Mouse (Mus musculus) forebrain, embryonic 14.5 days (tissue): ENCODE results near the gene Lrrc8e. TPM values are rescaled to one million over a fixed set of nuclear protein-coding genes. Genes with fewer than 3 reads are reported as not detected.
A peak's percentile ranks its signal among the peaks of the same experiment; 100 is the strongest.

ENCODE experiments used
- ATAC-seq: fragments of 200-750 bp; cut with Nextera tagmentation; 2 replicates; pipeline ENCODE4 v1.8.0; 2017; ENCODE audit warnings: mild to moderate bottlenecking, moderate library complexity
- DNase-seq: peaks from one replicate; pipeline ENCODE4 v3.0.0-alpha.2; 2015; ENCODE audit warnings: low spot score
- H3K27ac ChIP-seq: fragments of 300-500 bp; sonication (generic); 2 replicates; pipeline ENCODE4 v1.5.1; 2014; ENCODE audit warnings: low read depth, mild to moderate bottlenecking, control low read depth, low read length, moderate library complexity
- H3K27me3 ChIP-seq: fragments of 300-500 bp; sonication (generic); replicated peaks from 2 replicates; pipeline ENCODE4 v1.6.1; 2014; ENCODE audit warnings: low read length, control low read depth, mixed read lengths; ENCODE audit not compliant: control insufficient read depth, insufficient read depth
- H3K36me3 ChIP-seq: fragments of 300-500 bp; sonication (generic); 2 replicates; pipeline ENCODE4 v1.6.1; 2014; ENCODE audit warnings: low read length, control low read depth; ENCODE audit not compliant: control insufficient read depth, insufficient read depth
- H3K4me1 ChIP-seq: fragments of 300-500 bp; sonication (generic); 2 replicates; pipeline ENCODE4 v1.6.1; 2014; ENCODE audit warnings: antibody characterized with exemption, low read length, control low read depth; ENCODE audit not compliant: control insufficient read depth, insufficient read depth
- H3K4me2 ChIP-seq: fragments of 300-500 bp; sonication (generic); 2 replicates; pipeline ENCODE4 v1.6.1; 2014; ENCODE audit warnings: mild to moderate bottlenecking, control low read depth, low read length
- H3K4me3 ChIP-seq: fragments of 300-500 bp; sonication (generic); 2 replicates; pipeline ENCODE4 v1.5.1; 2014; ENCODE audit warnings: low read depth, low read length, control low read depth
- H3K9ac ChIP-seq: fragments of 300-500 bp; sonication (generic); 2 replicates; pipeline ENCODE4 v1.6.1; 2014; ENCODE audit warnings: mild to moderate bottlenecking, low read length, control low read depth, moderate library complexity
- H3K9me3 ChIP-seq: fragments of 300-500 bp; sonication (generic); replicated peaks from 2 replicates; pipeline ENCODE4 v1.6.1; 2016; ENCODE audit warnings: low read length, control low read depth, mixed read lengths; ENCODE audit not compliant: control insufficient read depth
- whole genome bisulfite sequencing: fragments of 180-500 bp; shearing (Covaris S2); extraction: QIAGEN DNeasy Blood & Tissue Kit; methylation state at CpG from one replicate; pipeline ENCODE4 v1.1.7; 2014; 5-methylcytosine and 5-hydroxymethylcytosine counted together
- polyA plus RNA-seq: library from polyadenylated mRNA; unstranded; fragments of >200 nt; fragmentation: Nextera tagmentation; extraction: Ambion mirVana; gene quantifications from 2 replicates; pipeline ENCODE4 v1.2.1, GENCODE M21; 2014

The Lrrc8e gene
- polyA plus RNA-seq, 1 experiment from 2014 or later: not detected

DNA sequence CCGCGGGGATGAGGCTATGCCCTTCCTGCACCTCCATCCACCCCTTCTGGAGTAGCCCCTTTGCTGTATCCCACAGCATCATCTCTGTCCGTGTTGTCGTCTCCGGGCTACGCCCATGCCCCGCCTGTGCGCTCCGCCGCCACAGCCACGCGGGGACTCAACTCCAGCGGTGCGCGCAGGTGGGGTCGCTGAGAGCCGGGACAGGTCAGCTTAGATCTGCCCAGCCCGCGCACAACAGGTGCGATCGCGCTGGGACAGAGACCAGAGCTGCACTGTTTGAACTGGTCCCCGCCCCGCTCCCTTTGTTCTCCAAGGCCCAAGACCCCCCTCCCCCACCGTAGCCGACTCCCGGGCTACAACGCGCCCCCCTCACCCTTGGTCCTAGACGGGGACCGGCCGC, 32.1 kb downstream of the Lrrc8e start:
- H3K36me3 ChIP-seq: peaks cover 72% of the 10 kb centered on the region
- peaks cover 25% of the 10 kb centered on the region for H3K4me1 ChIP-seq
- H3K27me3 ChIP-seq: no peaks in the 10 kb centered on the region
- H3K4me2 ChIP-seq: peak overlapping the region; percentile 74
- H3K27ac ChIP-seq: peak overlapping the region; percentile 97
- peak overlapping the region; percentile 93 for H3K4me3 ChIP-seq
- no peaks in the 10 kb centered on the region for H3K9me3 ChIP-seq
- DNase-seq (no peak), ATAC-seq (peak; percentile 75)
- under 1% methylated on average over 31 of the region's 32 CpGs for WGBS
- H3K9ac ChIP-seq: peak overlapping the region; percentile 96

DNA sequence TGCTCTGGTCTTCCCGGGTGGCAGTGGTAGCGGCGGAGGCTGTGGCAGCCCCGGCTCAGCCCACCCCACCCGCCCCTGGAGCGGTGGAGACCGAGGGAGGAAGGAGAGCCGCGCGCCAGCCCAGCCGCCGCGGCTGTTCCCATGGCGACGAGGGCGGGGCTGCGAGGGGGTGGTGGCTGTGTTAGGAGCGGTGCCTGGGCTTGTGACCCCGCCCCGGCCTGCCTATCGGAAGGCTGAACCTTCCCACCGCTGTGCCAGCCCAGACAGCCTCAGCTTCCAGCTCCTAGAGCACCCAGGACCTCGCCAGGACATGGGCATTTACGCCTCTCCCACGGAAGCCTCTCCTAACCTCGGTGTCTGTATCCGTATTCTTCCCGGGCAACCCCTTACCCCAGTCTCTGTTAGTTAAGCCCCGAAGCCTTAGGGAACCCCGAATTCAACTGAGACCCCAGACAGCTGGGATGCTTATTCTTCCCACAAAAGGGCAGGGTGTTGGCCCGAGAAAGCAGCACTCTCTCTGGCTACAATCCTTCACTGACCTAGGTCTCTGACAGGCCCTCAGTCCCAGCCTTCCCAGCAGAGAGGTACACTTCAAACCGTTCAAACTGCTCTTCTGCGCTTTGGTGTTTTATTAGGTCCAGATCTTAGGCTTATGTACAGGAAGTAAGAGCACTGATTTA, 32.6 kb downstream of the Lrrc8e start, which contains the start of gene Ctxn1:
Ctxn1 (minus strand) TSS at position 150 of the 680 bp plus-strand sequence.
- peak within 1 kb of the TSS; percentile 96 for H3K9ac ChIP-seq
- H3K36me3 ChIP-seq: peaks cover 78% of the 10 kb centered on the region
- H3K27ac ChIP-seq: peak within 1 kb of the TSS; percentile 97
- no peaks in the 10 kb centered on the region for H3K27me3 ChIP-seq
- DNase-seq (peak; percentile 95), ATAC-seq (peak; percentile 92)
- H3K4me3 ChIP-seq: peak within 1 kb of the TSS; percentile 93
- H3K4me2 ChIP-seq: peak within 1 kb of the TSS; percentile 74
- H3K9me3 ChIP-seq: no peaks in the 10 kb centered on the region
- H3K4me1 ChIP-seq: peaks cover 20% of the 10 kb centered on the region
- WGBS: 7% methylated on average over 32 of the region's 33 CpGs

DNA sequence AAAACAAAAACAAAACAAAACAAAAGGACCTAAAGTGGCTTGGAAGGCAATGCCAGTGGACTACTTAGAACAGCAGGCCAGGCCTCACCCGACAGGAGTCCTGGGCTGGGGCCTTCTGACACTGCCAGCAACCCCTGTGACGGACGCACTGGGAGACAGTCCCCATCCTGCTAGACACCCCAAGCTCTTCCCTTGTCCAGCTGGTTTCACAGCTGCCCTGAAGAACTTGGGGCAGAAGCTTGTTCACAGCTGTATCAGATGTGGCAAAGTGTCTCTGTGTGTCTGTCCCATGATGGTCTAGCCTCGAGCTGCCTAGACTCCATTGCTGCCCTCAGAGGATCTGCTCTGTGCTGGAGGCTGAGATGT, 33.2 kb downstream of the Lrrc8e start:
- peaks cover 18% of the 10 kb centered on the region for H3K4me1 ChIP-seq
- no peaks in the 10 kb centered on the region for H3K9me3 ChIP-seq
- ATAC-seq: no peak
- no peak for DNase-seq
- WGBS: 73% methylated on average over 4 of the region's 4 CpGs
- H3K27me3 ChIP-seq: no peaks in the 10 kb centered on the region
- no peak overlapping the region for H3K4me3 ChIP-seq
- peak overlapping the region; percentile 96; the same call in 1 of the 2 replicates for H3K9ac ChIP-seq
- H3K36me3 ChIP-seq: peaks cover 78% of the 10 kb centered on the region
- peak overlapping the region; percentile 74; the same call in 1 of the 2 replicates for H3K4me2 ChIP-seq
- H3K27ac ChIP-seq: peak overlapping the region; percentile 97

DNA sequence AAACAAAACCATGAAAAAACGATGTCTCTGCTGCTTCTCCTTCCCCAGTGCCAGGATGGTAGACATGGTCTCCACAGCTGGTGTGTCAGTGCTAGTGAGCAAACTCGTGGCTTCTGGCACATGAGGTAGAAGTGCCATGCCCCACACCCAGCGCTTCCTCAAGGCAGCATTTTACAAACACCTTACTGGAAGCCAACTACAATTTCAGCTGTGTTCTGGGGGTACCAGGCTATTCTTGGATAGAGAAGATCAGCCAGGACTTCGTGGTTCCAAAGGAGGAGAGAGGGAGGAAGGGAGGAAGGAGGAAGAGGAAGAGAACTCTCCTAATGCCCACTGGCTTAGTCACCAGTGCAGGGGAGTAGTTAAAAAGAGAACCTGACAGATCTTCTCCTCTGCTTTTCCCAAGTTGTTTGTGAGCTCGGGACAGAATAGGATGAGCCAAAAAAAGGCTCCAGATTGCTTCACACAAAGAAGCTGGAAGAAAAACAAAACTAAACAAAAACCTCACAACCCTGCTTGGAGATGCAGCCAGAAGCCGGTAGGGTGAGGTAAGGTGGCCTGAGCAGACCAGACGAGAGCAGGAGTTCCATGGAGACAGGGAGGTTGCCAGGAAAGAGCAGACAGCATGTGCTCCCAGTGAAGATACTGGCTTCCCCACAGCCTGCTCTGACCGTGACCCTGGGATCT, 36.6 kb downstream of the Lrrc8e start:
- no peaks in the 10 kb centered on the region for H3K27me3 ChIP-seq
- H3K4me2 ChIP-seq: no peak overlapping the region
- WGBS: 90% methylated on average over 8 of the region's 8 CpGs
- no peak overlapping the region for H3K4me3 ChIP-seq
- H3K27ac ChIP-seq: no peak overlapping the region
- H3K9ac ChIP-seq: no peak overlapping the region
- H3K36me3 ChIP-seq: peaks cover 83% of the 10 kb centered on the region
- no peak for ATAC-seq
- DNase-seq: no peak
- H3K9me3 ChIP-seq: no peaks in the 10 kb centered on the region
- H3K4me1 ChIP-seq: 0 out of 2 replicates have a peak, but pooled peaks cover 3% of the 10 kb centered on the region

DNA sequence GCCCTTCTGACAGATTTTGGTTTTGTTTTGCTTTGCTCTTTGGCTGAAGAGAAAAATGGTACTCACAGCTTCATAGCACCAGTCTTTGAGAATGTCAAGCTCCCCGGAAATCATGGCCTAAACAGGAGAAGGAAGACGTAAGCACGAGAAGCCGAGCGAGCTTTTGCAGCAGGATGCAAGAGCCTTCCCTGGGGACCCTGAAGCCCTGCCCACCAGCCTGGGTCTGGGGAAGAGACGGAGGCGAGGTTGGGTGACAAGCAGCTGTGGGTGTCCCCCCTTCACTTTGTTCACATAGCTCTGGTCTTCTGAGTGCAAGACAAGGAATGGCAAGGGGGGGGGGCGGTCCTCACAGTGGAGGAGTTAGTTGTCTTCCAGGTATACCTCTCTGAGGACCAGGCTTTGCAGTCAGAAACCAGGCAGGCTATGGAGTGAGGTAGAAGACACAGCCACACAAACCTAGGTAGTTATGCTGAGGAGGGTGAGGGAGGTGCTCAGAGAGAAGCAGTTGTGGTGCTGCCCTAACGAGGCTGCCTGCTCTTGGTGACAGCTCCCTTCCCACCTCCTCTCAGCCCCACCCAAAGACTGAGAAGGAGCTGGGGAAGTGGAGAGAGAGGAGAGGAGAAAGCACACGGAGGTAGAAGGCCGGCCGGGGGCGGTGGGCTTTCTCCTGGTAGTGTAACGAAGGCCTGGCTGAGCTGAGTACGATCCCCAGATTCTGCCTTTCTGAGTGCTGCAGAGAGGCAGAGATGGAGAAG, 38.7 kb downstream of the Lrrc8e start:
- H3K36me3 ChIP-seq: peaks cover 96% of the 10 kb centered on the region
- no peaks in the 10 kb centered on the region for H3K27me3 ChIP-seq
- no peak for DNase-seq
- no peak overlapping the region for H3K4me3 ChIP-seq
- 91% methylated on average over 15 of the region's 15 CpGs for WGBS
- no peaks in the 10 kb centered on the region for H3K9me3 ChIP-seq
- no peak overlapping the region for H3K27ac ChIP-seq
- no peaks in the 10 kb centered on the region for H3K4me1 ChIP-seq
- H3K9ac ChIP-seq: no peak overlapping the region
- no peak for ATAC-seq
- no peak overlapping the region for H3K4me2 ChIP-seq

DNA sequence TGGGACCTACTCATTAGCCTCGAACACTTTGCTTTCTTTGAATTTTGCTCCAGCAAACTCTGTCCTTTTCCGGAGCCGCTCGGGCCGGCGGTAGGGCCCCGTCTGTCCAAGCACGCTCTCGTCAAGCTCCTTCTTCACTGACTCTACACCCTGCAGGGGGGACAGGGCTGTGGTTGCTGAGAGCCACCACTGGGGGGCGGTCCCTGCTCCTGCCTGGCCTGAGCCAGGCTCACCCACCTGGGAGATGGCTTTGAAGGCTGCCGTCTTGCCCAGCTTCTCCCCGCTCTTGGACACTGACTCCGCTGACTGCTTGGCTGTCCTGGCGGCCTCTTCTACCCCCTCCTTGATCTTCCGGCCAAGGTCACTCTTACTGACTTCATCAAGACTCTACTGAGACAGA, 41.0 kb downstream of the Lrrc8e start:
- Histone ChIP-seq H3K4me1 (no peaks in the 10 kb centered on the region), H3K9me3 (no peaks in the 10 kb centered on the region), H3K27me3 (no peaks in the 10 kb centered on the region), H3K27ac (no peak overlapping the region), H3K4me3 (no peak overlapping the region), H3K4me2 (no peak overlapping the region), H3K9ac (no peak overlapping the region), H3K36me3 (peaks cover 93% of the 10 kb centered on the region)
- WGBS: 76% methylated on average over 15 of the region's 15 CpGs
- ATAC-seq: peak; percentile 61; the same call in 1 of the 2 replicates
- DNase-seq: no peak

DNA sequence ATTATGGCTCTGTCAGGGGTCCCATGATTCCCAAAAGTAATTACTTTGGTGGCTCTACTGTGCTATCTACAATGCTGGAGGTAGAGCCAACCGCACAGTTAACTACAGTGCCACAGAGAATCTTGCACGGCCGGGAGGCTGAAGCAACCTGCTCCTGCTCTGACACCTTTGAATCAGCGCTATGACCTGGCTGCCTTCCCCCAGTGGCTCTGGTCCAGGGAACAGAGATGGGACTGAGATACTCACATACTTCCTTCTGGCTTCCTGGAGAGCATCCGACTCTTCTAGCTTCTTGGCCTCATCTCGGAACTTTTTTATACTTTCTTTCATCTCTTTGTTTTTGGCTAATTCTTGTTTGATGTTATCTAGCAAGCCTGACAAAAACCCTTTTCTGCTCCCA, 43.0 kb downstream of the Lrrc8e start:
- 89% methylated on average over 6 of the region's 6 CpGs for WGBS
- H3K4me2 ChIP-seq: no peak overlapping the region
- H3K4me3 ChIP-seq: no peak overlapping the region
- no peaks in the 10 kb centered on the region; the same call in 1 of the 2 replicates for H3K4me1 ChIP-seq
- DNase-seq: no peak
- H3K27me3 ChIP-seq: no peaks in the 10 kb centered on the region
- H3K27ac ChIP-seq: no peak overlapping the region
- H3K9ac ChIP-seq: no peak overlapping the region
- no peak for ATAC-seq
- H3K9me3 ChIP-seq: no peaks in the 10 kb centered on the region
- H3K36me3 ChIP-seq: peaks cover 80% of the 10 kb centered on the region

DNA sequence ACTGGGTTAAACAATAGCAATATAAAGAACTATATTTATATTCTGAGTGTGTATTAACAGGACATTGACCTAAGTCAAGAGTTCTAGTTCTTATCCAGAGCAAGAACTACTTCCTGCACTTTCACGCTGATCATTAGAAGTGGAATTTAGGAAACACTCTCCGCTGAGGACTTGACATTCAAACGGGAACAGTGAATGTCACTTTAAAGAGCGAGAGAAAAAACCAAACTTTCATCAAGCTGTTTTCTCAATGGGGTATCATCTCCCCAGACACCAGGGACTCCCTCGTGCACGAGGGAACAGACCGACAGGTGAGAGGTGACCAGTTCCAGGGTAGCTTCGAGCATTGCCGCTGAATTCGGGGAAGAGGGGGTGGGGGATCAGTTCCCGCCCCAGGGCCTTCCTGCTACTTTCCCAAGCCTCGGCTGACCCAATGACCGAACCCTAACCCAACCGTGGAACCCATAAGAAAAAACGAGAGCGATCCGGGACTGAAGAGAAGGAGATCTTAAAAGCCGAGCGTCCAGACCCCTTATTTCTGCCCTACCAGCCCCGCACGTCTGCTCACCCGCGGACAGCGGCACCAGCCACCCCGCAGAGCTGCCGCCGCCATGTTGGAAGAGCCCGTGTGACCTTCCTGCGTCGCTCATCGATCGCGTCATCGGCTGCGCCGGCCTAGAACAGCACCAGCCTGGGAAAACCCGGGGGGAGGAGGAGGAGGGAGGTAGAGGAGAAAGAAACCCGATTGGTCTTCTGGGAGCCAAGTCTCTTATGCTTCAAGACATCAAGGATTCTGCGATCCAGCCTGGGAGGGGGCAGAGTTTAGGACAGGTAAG, 48.9 kb downstream of the Lrrc8e start, which contains the start of gene Timm44:
Timm44 (minus strand) TSS at position 639 of the 836 bp plus-strand sequence.
- Histone ChIP-seq H3K4me1 (peaks cover 6% of the 10 kb centered on the region), H3K4me2 (peak within 1 kb of the TSS; percentile 80), H3K9me3 (no peaks in the 10 kb centered on the region), H3K4me3 (peak within 1 kb of the TSS; percentile 73), H3K27ac (peak within 1 kb of the TSS; percentile 56; the same call in 1 of the 2 replicates), H3K36me3 (peaks cover 24% of the 10 kb centered on the region; the same call in 1 of the 2 replicates), H3K9ac (peak within 1 kb of the TSS; percentile 79), H3K27me3 (no peaks in the 10 kb centered on the region)
- peak; percentile 99 for ATAC-seq
- DNase-seq: peak; percentile 99
- WGBS: under 1% methylated on average over 39 of the region's 39 CpGs
